Mouse (Mus musculus) cerebellum, adult 2 months (tissue): ENCODE data around the gene Tram2. TPM values are rescaled to one million over a fixed set of nuclear protein-coding genes. Genes with fewer than 3 reads are reported as not detected.
A peak's percentile ranks its signal among the peaks of the same experiment; 100 is the strongest.

Source experiments
- DNase-seq, 2 experiments: peaks; one replicate each; pipeline ENCODE4 v3.0.0; 2021
- H3K27ac ChIP-seq: fragments of 200-500 bp; 2 replicates; pipeline ENCODE4 v1.5.1; 2012; ENCODE audit warnings: low read length, control low read depth, inconsistent platforms; ENCODE audit not compliant: insufficient read depth
- H3K27me3 ChIP-seq: fragments of 200-500 bp; 2 replicates; pipeline ENCODE4 v1.6.1; 2012; ENCODE audit warnings: inconsistent platforms, mild to moderate bottlenecking, low read length, moderate library complexity; ENCODE audit not compliant: control insufficient read depth, insufficient read depth
- H3K4me1 ChIP-seq: fragments of 200-500 bp; 2 replicates; pipeline ENCODE4 v1.6.1; 2011; ENCODE audit warnings: low read length; ENCODE audit not compliant: control insufficient read depth, insufficient read depth
- H3K4me3 ChIP-seq: fragments of 200-500 bp; replicated peaks from 2 replicates; pipeline ENCODE3; 2011; ENCODE audit warnings: mild to moderate bottlenecking, low read depth, low read length, control low read depth; ENCODE audit not compliant: insufficient read depth
- CTCF ChIP-seq: fragments of 200-500 bp; IDR thresholded peaks from 2 replicates; pipeline ENCODE4 v1.5.1; 2011; ENCODE audit warnings: low read depth, mild to moderate bottlenecking, control low read depth, low read length, moderate library complexity, borderline replicate concordance; ENCODE audit not compliant: insufficient read depth
- POLR2A ChIP-seq: fragments of 200-500 bp; IDR thresholded peaks from 2 replicates; pipeline ENCODE4 v1.6.1; 2011; ENCODE audit warnings: low read length, control low read depth, borderline replicate concordance; ENCODE audit not compliant: insufficient read depth
- WGBS: fragments of 180-500 bp; shearing (Covaris S2); methylation state at CpG from one replicate; pipeline ENCODE4 v1.1.7; 2018; 5-methylcytosine and 5-hydroxymethylcytosine counted together
- polyA plus RNA-seq: library from polyadenylated mRNA; depleted of rRNA; stranded (reverse); fragments of >200 nt; gene quantifications from 2 replicates; pipeline ENCODE4 v1.2.3, GENCODE M21; 2012; rRNA removed

Tram2 gene
- polyA plus RNA-seq, 1 experiment, result 0.93 TPM

DNA sequence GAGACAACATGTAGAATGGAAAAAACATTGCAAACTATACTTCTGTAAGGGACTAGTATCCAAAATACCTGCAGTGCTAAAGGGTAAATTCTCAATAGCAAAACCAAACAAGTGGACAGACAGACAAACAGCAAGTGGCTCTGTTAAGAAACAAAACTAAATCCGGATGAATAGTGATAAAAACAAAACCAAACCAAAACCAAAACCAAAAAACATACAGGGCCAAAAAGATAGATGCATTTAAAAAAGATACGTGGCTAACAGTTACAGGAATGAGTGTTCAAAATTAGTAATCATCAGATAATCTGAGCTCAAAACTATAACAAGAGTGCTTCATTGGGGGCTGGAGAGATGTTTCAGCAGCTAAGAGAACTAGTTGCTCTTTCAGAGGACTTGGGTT is 109.4 kb downstream of the Tram2 start:
- H3K27ac ChIP-seq, result no peak overlapping the region
- TF ChIP-seq CTCF (no peak), POLR2A (no peak)
- DNase-seq, result no peak
- no peaks in the 10 kb centered on the region for H3K27me3 ChIP-seq
- no peaks in the 10 kb centered on the region for H3K4me1 ChIP-seq
- no peak overlapping the region for H3K4me3 ChIP-seq
- 87% methylated on average over 2 of the region's 2 CpGs for WGBS

DNA sequence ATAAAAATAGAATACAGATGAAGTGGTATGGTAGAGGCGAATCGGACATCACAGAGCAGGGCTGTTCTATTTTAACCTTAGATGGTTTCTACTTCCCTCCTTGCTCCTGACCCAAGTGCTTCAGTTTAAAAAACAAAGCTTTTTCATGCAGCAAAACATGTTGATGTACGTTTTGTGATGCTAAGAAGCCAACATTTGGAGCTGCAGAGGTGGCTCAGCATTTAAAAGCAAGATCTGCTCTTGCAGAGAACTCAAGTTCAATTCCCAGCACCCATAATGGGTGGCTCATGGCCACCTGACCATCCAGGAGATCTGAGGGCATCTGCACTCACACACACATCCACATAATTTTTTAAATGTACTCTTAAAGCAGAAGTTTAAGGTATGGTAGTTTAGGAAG is 124.2 kb downstream of the Tram2 start:
- no peak overlapping the region for H3K27ac ChIP-seq
- TF ChIP-seq POLR2A, result no peak
- no peak for TF ChIP-seq CTCF
- H3K4me1 ChIP-seq, result 0 out of 2 replicates have a peak, but pooled peaks cover 3% of the 10 kb centered on the region
- 85% methylated on average over 3 of the region's 3 CpGs for WGBS
- no peak for DNase-seq
- no peak overlapping the region for H3K4me3 ChIP-seq
- H3K27me3 ChIP-seq, result no peaks in the 10 kb centered on the region

DNA sequence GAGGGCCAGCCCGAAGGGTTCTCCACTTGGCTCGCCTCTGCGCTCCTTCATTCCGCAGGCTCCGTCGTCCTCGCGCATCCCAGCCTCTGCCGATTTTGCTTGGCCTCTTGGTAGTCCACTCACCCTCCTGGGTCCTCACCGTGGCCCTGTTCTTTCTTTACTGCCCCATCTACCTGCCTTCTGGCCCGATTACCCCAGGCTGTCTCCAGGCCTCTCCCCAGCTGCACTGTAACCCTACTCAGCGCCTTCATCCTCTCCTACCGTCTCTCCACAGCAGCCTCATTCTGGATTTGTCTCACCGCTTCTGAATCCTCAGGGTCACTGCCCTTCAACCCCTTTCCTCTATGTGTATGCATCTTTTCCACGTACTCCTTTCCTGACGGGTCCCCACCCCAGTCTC is 127.2 kb downstream of the Tram2 start:
- no peak for DNase-seq
- TF ChIP-seq CTCF (no peak), POLR2A (no peak)
- 6% methylated on average over 16 of the region's 16 CpGs for WGBS
- peak overlapping the region; percentile 60 for H3K4me3 ChIP-seq
- H3K4me1 ChIP-seq, result 0 out of 2 replicates have a peak, but pooled peaks cover 3% of the 10 kb centered on the region
- H3K27ac ChIP-seq, result no peak overlapping the region; the same call in 1 of the 2 replicates
- no peaks in the 10 kb centered on the region for H3K27me3 ChIP-seq

DNA sequence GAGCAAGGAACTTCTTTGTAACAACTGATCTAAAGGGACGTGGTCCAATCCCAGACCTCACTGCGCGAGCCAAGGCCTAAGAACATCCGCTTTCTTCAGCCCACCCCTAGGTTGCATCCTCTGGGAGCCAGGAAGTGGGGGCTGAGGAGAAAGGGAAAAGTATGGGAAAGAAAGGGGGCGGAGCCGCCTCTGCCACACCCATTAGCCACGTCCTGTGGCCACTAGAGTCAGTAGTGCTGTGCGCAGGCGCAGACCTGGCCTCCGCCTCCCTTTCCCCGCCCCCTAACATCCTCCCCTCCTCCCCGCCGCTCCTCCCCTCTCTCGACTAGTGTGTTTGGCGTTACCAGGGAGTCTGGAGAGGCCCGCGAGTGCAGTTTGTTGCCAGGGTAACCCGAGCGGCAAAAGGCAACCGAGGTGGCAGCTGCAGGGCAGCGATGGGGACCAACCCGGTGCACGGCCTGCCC is 127.7 kb downstream of the Tram2 start, which contains the start of gene Efhc1:
Gene Efhc1 (plus strand): TSS at position 327 of the 464 bp plus-strand sequence.
- WGBS, result under 1% methylated on average over 22 of the region's 23 CpGs
- H3K27ac ChIP-seq, result no peak within 1 kb of the TSS; the same call in 1 of the 2 replicates
- TF ChIP-seq CTCF (no peak), POLR2A (peak; percentile 35; the same call in 1 of the 2 replicates)
- DNase-seq, result peak; percentile 89 to 91
- no peaks in the 10 kb centered on the region for H3K27me3 ChIP-seq
- peak within 1 kb of the TSS; percentile 60 for H3K4me3 ChIP-seq
- H3K4me1 ChIP-seq, result 0 out of 2 replicates have a peak, but pooled peaks cover 3% of the 10 kb centered on the region

Other genes starting within 250 kb of the Tram2 start
- 112 and 134 TPM in 2 replicates for gene Paqr8, start 188.6 kb downstream of the Tram2 start, polyA plus RNA-seq
- 2.1 and 3.0 TPM in 2 replicates for gene Efhc1, start 127.6 kb downstream of the Tram2 start, polyA plus RNA-seq
- gene Tmem14a, start 139.3 kb upstream of the Tram2 start, polyA plus RNA-seq, result 36.9 and 38.7 TPM in 2 replicates
- gene Gsta3, start 161.4 kb upstream of the Tram2 start, polyA plus RNA-seq, result 2.0 and 2.1 TPM in 2 replicates